Mouse (Mus musculus): Measurements from ENCODE around the gene Sobp. TPM values are rescaled to one million over a fixed set of nuclear protein-coding genes. Genes with fewer than 3 reads are reported as not detected.

Sobp gene
- polyA plus RNA-seq, 2 experiments = 0.01 TPM; not detected in 1

GRCm38 (mm10) chr10:43002721-43003465 lies 171.4 kb downstream of the Sobp start:
- ATAC-seq (ENCODE audit: insufficient read depth) (no peak), DNase-seq (ENCODE audit: low read depth in 3 of 3, low spot score in 3 of 3) (no peak)
- Histone ChIP-seq H3K36me3 (replicated peaks; ENCODE audit: control insufficient read depth, insufficient read depth, low read depth) (no peaks in the 10 kb centered on the region), H3K27me3 (ENCODE audit: control insufficient read depth, insufficient read depth, low read length) (peaks cover 3% of the 10 kb centered on the region), H3K9ac (replicated peaks) (no peak overlapping the region), H3K27ac (no peak overlapping the region), H3K4me2 (ENCODE audit: low read depth) (peak overlapping the region; percentile 55), H3K4me1 (replicated peaks; ENCODE audit: control insufficient read depth in 2 of 2, insufficient read depth in 2 of 2, low read length in 1 of 2) (no peaks in the 10 kb centered on the region), H3K9me3 (ENCODE audit: control insufficient read depth, low read length) (no peaks in the 10 kb centered on the region), H3K4me3 (ENCODE audit: insufficient read depth in 1 of 2, low read depth in 2 of 2, low read length in 2 of 2) (peak overlapping the region in 1 of 2 experiments; percentile 20; a peak in 1 of 4 replicates)
- WGBS (ENCODE audit: insufficient replicate concordance) = 9% methylated on average over 25 of the region's 25 CpGs
- no peak for TF ChIP-seq CTCF (IDR thresholded peaks at IDR 0.05; ENCODE audit: low read depth)
- no peak for TF ChIP-seq EP300 (IDR thresholded peaks at IDR 0.05; ENCODE audit: low read depth)

GRCm38 (mm10) chr10:43002066-43002678 lies 172.2 kb downstream of the Sobp start:
- H3K27ac ChIP-seq = no peak overlapping the region
- H3K4me2 ChIP-seq (ENCODE audit: low read depth) = peak overlapping the region; percentile 55
- ATAC-seq (ENCODE audit: insufficient read depth) = no peak
- H3K4me1 ChIP-seq (replicated peaks; ENCODE audit: control insufficient read depth in 2 of 2, insufficient read depth in 2 of 2, low read length in 1 of 2) = no peaks in the 10 kb centered on the region
- H3K9ac ChIP-seq (replicated peaks) = no peak overlapping the region
- H3K36me3 ChIP-seq (replicated peaks; ENCODE audit: control insufficient read depth, insufficient read depth, low read depth) = no peaks in the 10 kb centered on the region
- TF ChIP-seq EP300 (IDR thresholded peaks at IDR 0.05; ENCODE audit: low read depth) (no peak), CTCF (IDR thresholded peaks at IDR 0.05; ENCODE audit: low read depth) (no peak)
- DNase-seq (ENCODE audit: low read depth in 3 of 3, low spot score in 3 of 3) = no peak
- no peaks in the 10 kb centered on the region for H3K9me3 ChIP-seq (ENCODE audit: control insufficient read depth, low read length)
- no peak overlapping the region for H3K4me3 ChIP-seq (ENCODE audit: insufficient read depth in 1 of 2, low read depth in 2 of 2, low read length in 2 of 2)
- WGBS (ENCODE audit: insufficient replicate concordance) = 13% methylated on average over 13 of the region's 13 CpGs
- peaks cover 3% of the 10 kb centered on the region for H3K27me3 ChIP-seq (ENCODE audit: control insufficient read depth, insufficient read depth, low read length)

GRCm38 (mm10) chr10:43001433-43001832 lies 172.9 kb downstream of the Sobp start:
- WGBS (ENCODE audit: insufficient replicate concordance) = 64% methylated on average over 3 of the region's 3 CpGs
- Histone ChIP-seq H3K36me3 (replicated peaks; ENCODE audit: control insufficient read depth, insufficient read depth, low read depth) (no peaks in the 10 kb centered on the region), H3K27me3 (ENCODE audit: control insufficient read depth, insufficient read depth, low read length) (peaks cover 3% of the 10 kb centered on the region), H3K4me3 (ENCODE audit: insufficient read depth in 1 of 2, low read depth in 2 of 2, low read length in 2 of 2) (no peak overlapping the region), H3K9me3 (ENCODE audit: control insufficient read depth, low read length) (no peaks in the 10 kb centered on the region), H3K4me1 (replicated peaks; ENCODE audit: control insufficient read depth in 2 of 2, insufficient read depth in 2 of 2, low read length in 1 of 2) (no peaks in the 10 kb centered on the region), H3K4me2 (ENCODE audit: low read depth) (no peak overlapping the region), H3K9ac (replicated peaks) (no peak overlapping the region), H3K27ac (no peak overlapping the region)
- TF ChIP-seq CTCF (IDR thresholded peaks at IDR 0.05; ENCODE audit: low read depth) (no peak), EP300 (IDR thresholded peaks at IDR 0.05; ENCODE audit: low read depth) (no peak)
- ATAC-seq (ENCODE audit: insufficient read depth) = no peak
- no peak for DNase-seq (ENCODE audit: low read depth in 3 of 3, low spot score in 3 of 3)

- no peaks in the 10 kb centered on the region for H3K9me3 ChIP-seq (ENCODE audit: control insufficient read depth, low read length)
- WGBS (ENCODE audit: insufficient replicate concordance) = 74% methylated on average over 10 of the region's 10 CpGs
Measured at GRCm38 (mm10) chr10:42999324-42999723, 175.0 kb downstream of the Sobp start.

GRCm38 (mm10) chr10:42997278-42997677 lies 177.1 kb downstream of the Sobp start:
- 63% methylated on average over 2 of the region's 2 CpGs for WGBS (ENCODE audit: insufficient replicate concordance)
- Histone ChIP-seq H3K36me3 (replicated peaks; ENCODE audit: control insufficient read depth, insufficient read depth, low read depth) (no peaks in the 10 kb centered on the region), H3K9me3 (ENCODE audit: control insufficient read depth, low read length) (no peaks in the 10 kb centered on the region), H3K27me3 (ENCODE audit: control insufficient read depth, insufficient read depth, low read length) (no peaks in the 10 kb centered on the region; the same call in 1 of the 2 replicates), H3K4me2 (ENCODE audit: low read depth) (no peak overlapping the region), H3K4me3 (ENCODE audit: insufficient read depth in 1 of 2, low read depth in 2 of 2, low read length in 2 of 2) (no peak overlapping the region), H3K4me1 (replicated peaks; ENCODE audit: control insufficient read depth in 2 of 2, insufficient read depth in 2 of 2, low read length in 1 of 2) (no peaks in the 10 kb centered on the region), H3K27ac (no peak overlapping the region), H3K9ac (replicated peaks) (no peak overlapping the region)
- ATAC-seq (ENCODE audit: insufficient read depth) (no peak), DNase-seq (ENCODE audit: low read depth in 3 of 3, low spot score in 3 of 3) (no peak)
- no peak for TF ChIP-seq CTCF (IDR thresholded peaks at IDR 0.05; ENCODE audit: low read depth)
- no peak for TF ChIP-seq EP300 (IDR thresholded peaks at IDR 0.05; ENCODE audit: low read depth)

More at GRCm38 (mm10) chr10:42999324-42999723, 175.0 kb downstream of the Sobp start:
- TF ChIP-seq CTCF (IDR thresholded peaks at IDR 0.05; ENCODE audit: low read depth) (no peak), EP300 (IDR thresholded peaks at IDR 0.05; ENCODE audit: low read depth) (no peak)
- no peak overlapping the region for H3K9ac ChIP-seq (replicated peaks)
- H3K4me3 ChIP-seq (ENCODE audit: insufficient read depth in 1 of 2, low read depth in 2 of 2, low read length in 2 of 2) = no peak overlapping the region
- no peak for ATAC-seq (ENCODE audit: insufficient read depth)
- peaks cover 3% of the 10 kb centered on the region for H3K27me3 ChIP-seq (ENCODE audit: control insufficient read depth, insufficient read depth, low read length)
- H3K27ac ChIP-seq = no peak overlapping the region
- H3K4me1 ChIP-seq (replicated peaks; ENCODE audit: control insufficient read depth in 2 of 2, insufficient read depth in 2 of 2, low read length in 1 of 2) = no peaks in the 10 kb centered on the region
- H3K4me2 ChIP-seq (ENCODE audit: low read depth) = no peak overlapping the region
- H3K36me3 ChIP-seq (replicated peaks; ENCODE audit: control insufficient read depth, insufficient read depth, low read depth) = no peaks in the 10 kb centered on the region
- no peak for DNase-seq (ENCODE audit: low read depth in 3 of 3, low spot score in 3 of 3)

Measured in liver, embryonic 14.5 days (tissue).